Mouse (Mus musculus): ENCODE measurements around the gene Exoc6b. TPM values are rescaled to one million over a fixed set of nuclear protein-coding genes. Genes with fewer than 3 reads are reported as not detected.

Gene Exoc6b
- polyA plus RNA-seq, 1 experiment from 2014 or later: 34.2 TPM

DNA sequence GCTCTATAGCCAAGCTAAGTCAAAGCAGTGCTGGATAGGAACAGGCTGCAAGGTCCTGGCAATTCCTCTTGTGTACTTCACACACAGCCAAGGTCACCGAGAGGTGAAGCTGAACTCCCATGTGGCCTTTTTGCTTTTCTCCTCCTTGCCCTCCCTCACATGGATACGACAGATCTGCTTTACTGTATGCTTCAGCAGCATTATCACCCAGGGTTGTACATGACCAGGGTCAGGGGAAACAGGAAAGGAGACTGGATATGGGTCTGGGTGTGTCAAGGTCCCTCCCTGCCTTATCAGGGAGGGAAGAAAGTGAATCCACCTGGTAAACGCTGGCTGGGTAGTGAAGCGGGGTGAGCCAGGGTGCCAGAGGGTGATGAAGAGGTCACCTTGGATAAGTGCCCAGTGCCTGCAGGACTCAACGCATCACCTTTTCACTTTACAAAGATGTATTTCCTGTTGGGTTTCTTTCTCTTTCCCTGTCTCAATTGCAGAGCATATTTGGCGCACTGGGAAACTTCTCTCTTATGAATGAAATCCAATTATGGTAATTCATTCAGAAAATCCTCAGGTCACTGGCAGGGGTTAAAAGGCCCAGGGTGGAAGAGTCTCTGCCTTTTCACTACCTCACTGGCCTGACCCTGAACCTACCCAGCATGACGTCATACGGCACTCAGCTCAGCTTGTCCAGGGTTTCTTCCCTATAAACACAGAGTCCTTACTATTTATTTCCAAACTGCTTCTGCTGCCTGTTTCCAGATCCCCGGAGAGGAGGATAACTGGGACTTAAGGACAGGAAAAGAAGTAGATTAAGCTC, 371.6 kb downstream of the Exoc6b start:
- H3K36me3 ChIP-seq: no peaks in the 10 kb centered on the region
- no peak overlapping the region for H3K9ac ChIP-seq
- H3K4me2 ChIP-seq: no peak overlapping the region
- no peak overlapping the region for H3K4me3 ChIP-seq
- H3K27ac ChIP-seq: no peak overlapping the region
- WGBS: 23% methylated on average over 9 of the region's 9 CpGs
- H3K27me3 ChIP-seq: no peaks in the 10 kb centered on the region
- peaks cover 16% of the 10 kb centered on the region for H3K4me1 ChIP-seq
- H3K9me3 ChIP-seq: no peaks in the 10 kb centered on the region
- no peak; the same call in none of the 2 replicates for ATAC-seq (ENCODE audit: borderline replicate concordance, extremely low read depth, low FRiP score, low TSS enrichment)

DNA sequence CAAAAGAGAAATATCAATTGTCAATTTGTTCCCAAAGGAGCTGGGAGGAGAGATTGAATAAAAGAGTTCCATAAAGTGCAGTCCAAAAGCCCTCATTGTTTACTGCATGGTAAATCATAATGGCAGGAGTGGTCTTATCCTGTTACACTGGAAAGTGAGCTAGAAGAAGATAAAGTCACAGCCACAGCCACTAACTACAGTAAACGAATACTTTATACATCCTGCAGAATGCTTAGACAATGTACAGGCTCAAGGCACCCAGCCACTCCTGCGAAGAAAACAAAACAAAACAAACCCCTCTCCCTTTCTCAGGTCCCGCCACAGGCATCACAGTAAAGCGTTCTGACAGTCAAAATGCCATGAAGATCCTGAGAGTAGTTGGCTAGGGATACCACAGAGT, 375.5 kb downstream of the Exoc6b start:
- H3K4me3 ChIP-seq: no peak overlapping the region
- no peaks in the 10 kb centered on the region for H3K9me3 ChIP-seq
- H3K27me3 ChIP-seq: no peaks in the 10 kb centered on the region
- 46% methylated on average over 4 of the region's 4 CpGs for WGBS
- H3K36me3 ChIP-seq: no peaks in the 10 kb centered on the region
- H3K4me1 ChIP-seq: peaks cover 16% of the 10 kb centered on the region
- ATAC-seq (ENCODE audit: borderline replicate concordance, extremely low read depth, low FRiP score, low TSS enrichment): no peak
- no peak overlapping the region for H3K27ac ChIP-seq
- no peak overlapping the region for H3K4me2 ChIP-seq
- no peak overlapping the region for H3K9ac ChIP-seq

DNA sequence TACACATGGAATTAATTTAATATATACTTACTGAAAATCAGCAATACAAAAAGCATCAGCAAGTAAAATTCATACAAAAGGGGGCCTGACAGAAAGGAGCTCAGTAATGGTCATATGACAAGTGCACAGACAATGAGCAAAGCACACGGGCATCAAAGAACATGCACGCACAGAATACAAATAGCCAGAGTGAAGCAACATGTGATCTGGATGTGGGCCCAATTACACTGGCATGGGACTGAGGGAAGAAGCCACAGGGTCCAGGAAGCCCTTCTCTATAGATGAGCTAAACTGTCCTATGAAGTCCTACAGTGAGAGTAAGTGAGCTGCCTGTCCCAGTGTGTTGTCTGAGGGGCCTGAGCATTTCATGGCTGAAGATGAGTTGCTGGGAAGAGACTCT, 376.1 kb downstream of the Exoc6b start:
- H3K27me3 ChIP-seq: no peaks in the 10 kb centered on the region
- no peak overlapping the region for H3K27ac ChIP-seq
- ATAC-seq (ENCODE audit: borderline replicate concordance, extremely low read depth, low FRiP score, low TSS enrichment): no peak
- peaks cover 16% of the 10 kb centered on the region for H3K4me1 ChIP-seq
- no peak overlapping the region for H3K4me2 ChIP-seq
- H3K36me3 ChIP-seq: no peaks in the 10 kb centered on the region
- H3K9ac ChIP-seq: no peak overlapping the region
- WGBS: 81% methylated on average over 2 of the region's 2 CpGs
- no peaks in the 10 kb centered on the region for H3K9me3 ChIP-seq
- no peak overlapping the region for H3K4me3 ChIP-seq

DNA sequence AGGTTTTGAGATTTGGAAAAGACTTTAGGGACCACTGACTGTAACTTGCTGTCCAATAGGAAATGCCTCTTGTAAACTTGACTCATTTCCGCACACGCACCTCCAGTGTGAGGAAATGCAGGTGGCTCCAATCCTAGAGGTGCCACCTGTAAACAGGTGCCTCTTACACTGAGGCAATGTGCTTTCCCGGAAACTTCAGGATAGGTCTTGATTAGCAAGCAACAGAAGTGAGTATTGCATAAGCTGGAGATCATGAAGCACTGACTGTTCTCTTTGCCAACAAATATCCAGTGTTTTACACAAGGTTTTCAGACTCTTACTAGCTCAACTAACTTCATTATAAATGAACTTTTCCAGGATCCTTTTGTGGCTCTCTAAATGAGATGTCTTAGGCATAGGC, 377.4 kb downstream of the Exoc6b start:
- no peak overlapping the region for H3K9ac ChIP-seq
- no peak overlapping the region for H3K4me3 ChIP-seq
- H3K4me2 ChIP-seq: no peak overlapping the region
- H3K27me3 ChIP-seq: no peaks in the 10 kb centered on the region
- no peaks in the 10 kb centered on the region for H3K9me3 ChIP-seq
- H3K36me3 ChIP-seq: no peaks in the 10 kb centered on the region
- ATAC-seq (ENCODE audit: borderline replicate concordance, extremely low read depth, low FRiP score, low TSS enrichment): no peak
- WGBS: 81% methylated on average over 3 of the region's 3 CpGs
- 0 out of 2 replicates have a peak, but pooled peaks cover 5% of the 10 kb centered on the region for H3K4me1 ChIP-seq
- no peak overlapping the region for H3K27ac ChIP-seq

DNA sequence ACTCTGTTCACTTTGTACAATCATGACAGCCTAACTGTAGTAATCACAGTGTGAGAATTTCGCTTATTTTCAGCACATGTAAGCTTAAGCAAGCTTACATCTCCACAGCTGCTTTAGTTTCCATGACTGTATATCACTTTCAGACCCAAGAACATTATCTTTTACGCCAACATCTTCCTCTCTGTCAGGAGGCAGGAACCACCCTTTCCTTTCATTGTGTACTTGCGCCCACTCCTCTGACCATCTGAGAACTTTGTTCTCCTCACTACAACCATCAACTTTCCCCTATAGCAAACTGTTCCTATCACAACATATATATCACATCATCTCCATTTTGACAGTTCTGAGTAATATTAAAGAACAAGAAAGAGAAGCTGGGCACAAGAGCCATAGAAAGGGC, 391.5 kb downstream of the Exoc6b start:
- Histone ChIP-seq H3K9me3 (no peaks in the 10 kb centered on the region), H3K4me2 (no peak overlapping the region), H3K27me3 (no peaks in the 10 kb centered on the region), H3K27ac (no peak overlapping the region), H3K9ac (no peak overlapping the region), H3K36me3 (no peaks in the 10 kb centered on the region), H3K4me1 (no peaks in the 10 kb centered on the region), H3K4me3 (no peak overlapping the region)
- no peak for ATAC-seq (ENCODE audit: borderline replicate concordance, extremely low read depth, low FRiP score, low TSS enrichment)
- WGBS: 65% methylated on average over 3 of the region's 3 CpGs

DNA sequence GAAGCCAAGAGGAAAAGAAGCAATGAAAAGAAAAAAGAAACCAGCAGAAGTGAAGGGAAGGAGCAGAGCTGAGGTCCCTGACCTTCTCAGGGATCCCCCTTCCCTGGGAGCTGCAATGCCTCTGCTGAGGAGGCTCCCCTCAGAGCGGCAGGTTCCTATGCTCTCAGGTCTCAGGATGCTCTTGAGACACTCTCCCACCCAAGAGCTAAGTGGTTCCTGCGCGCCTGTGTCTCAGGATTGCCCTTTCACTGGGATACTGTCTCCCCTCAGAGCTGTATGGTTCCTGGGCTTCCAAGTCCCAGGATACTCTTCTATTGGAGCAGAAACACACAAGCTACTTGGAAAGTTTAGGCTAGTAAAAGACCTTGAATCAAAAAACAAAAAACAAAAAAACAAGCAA, 394.4 kb downstream of the Exoc6b start:
- H3K4me3 ChIP-seq: no peak overlapping the region
- no peak overlapping the region for H3K27ac ChIP-seq
- ATAC-seq (ENCODE audit: borderline replicate concordance, extremely low read depth, low FRiP score, low TSS enrichment): no peak
- H3K9me3 ChIP-seq: peaks cover 6% of the 10 kb centered on the region; the same call in 1 of the 2 replicates
- no peak overlapping the region for H3K4me2 ChIP-seq
- H3K9ac ChIP-seq: no peak overlapping the region
- no peaks in the 10 kb centered on the region for H3K27me3 ChIP-seq
- H3K36me3 ChIP-seq: no peaks in the 10 kb centered on the region
- no peaks in the 10 kb centered on the region for H3K4me1 ChIP-seq
- WGBS: 91% methylated on average over 3 of the region's 3 CpGs

DNA sequence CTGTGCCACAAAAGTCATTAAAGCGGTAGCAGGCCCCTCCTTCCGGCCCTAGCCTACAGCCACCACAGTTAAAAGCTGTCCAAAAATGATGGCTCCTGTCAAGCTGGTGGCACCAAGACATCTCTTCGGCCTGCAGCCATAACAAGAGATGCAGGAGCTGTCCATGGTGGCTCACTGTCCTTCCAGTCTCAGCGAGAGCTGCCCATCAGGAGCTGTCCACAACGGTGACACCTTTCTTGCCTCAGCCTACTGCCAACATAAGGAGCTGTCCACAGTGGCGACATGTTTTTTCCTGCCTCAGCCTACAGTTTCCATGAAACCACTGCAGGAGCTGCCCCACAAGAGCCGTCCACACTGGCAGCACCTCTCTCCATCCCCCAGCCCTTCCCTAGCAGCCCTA, 395.2 kb downstream of the Exoc6b start:
- no peak overlapping the region for H3K27ac ChIP-seq
- no peak overlapping the region for H3K4me3 ChIP-seq
- H3K9me3 ChIP-seq: peaks cover 6% of the 10 kb centered on the region; the same call in 1 of the 2 replicates
- H3K4me2 ChIP-seq: no peak overlapping the region
- H3K4me1 ChIP-seq: no peaks in the 10 kb centered on the region
- ATAC-seq (ENCODE audit: borderline replicate concordance, extremely low read depth, low FRiP score, low TSS enrichment): no peak
- no peak overlapping the region for H3K9ac ChIP-seq
- 84% methylated on average over 7 of the region's 7 CpGs for WGBS
- H3K27me3 ChIP-seq: no peaks in the 10 kb centered on the region
- H3K36me3 ChIP-seq: no peaks in the 10 kb centered on the region

DNA sequence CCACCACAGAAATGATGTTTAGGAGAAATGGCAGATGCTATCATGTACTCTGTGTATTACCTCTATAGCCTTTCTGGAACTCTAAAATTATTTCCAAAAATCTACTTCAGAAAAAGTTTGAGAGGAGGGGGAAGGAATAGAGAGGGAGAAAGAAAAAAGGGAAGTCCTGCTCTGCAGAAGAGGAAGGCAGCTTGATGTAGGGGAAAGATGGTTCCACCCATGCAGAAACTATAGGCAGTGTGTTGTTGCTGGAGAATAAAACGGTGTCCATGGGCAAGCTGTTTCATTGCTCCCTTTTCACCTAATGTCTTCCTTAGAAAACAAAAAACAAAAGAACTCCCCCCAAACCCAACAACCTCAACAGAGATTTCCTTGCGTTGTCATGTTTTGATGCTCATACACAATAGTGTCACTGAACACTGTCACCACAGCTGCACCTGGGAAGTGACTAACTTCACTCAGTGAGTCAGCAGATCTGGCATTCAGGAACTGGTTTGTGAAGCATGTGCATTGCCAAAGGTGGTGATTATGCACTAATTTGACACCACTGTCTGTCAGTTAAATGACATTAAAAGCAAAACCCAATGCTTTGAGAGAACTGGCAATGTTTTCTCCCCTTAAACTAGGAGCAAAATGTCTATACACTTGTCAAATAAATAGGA, 407.7 kb downstream of the Exoc6b start:
- no peak for ATAC-seq (ENCODE audit: borderline replicate concordance, extremely low read depth, low FRiP score, low TSS enrichment)
- Histone ChIP-seq H3K4me2 (no peak overlapping the region), H3K9me3 (no peaks in the 10 kb centered on the region), H3K4me3 (no peak overlapping the region), H3K27me3 (no peaks in the 10 kb centered on the region), H3K4me1 (peaks cover 7% of the 10 kb centered on the region), H3K9ac (no peak overlapping the region), H3K36me3 (no peaks in the 10 kb centered on the region), H3K27ac (no peak overlapping the region)
- 84% methylated on average over 2 of the region's 2 CpGs for WGBS

GRCm38 (mm10) chr6:84660982-84661381, 408.3 kb downstream of the Exoc6b start:
- no peak for ATAC-seq (ENCODE audit: borderline replicate concordance, extremely low read depth, low FRiP score, low TSS enrichment)
- H3K4me3 ChIP-seq: no peak overlapping the region
- H3K4me2 ChIP-seq: no peak overlapping the region
- no peaks in the 10 kb centered on the region for H3K36me3 ChIP-seq
- WGBS: 78% methylated on average over 1 of the region's 1 CpGs
- H3K9me3 ChIP-seq: no peaks in the 10 kb centered on the region
- no peaks in the 10 kb centered on the region for H3K27me3 ChIP-seq
- H3K9ac ChIP-seq: no peak overlapping the region
- peaks cover 7% of the 10 kb centered on the region for H3K4me1 ChIP-seq
- no peak overlapping the region for H3K27ac ChIP-seq

- no peak overlapping the region for H3K4me2 ChIP-seq
- no peaks in the 10 kb centered on the region for H3K36me3 ChIP-seq
- H3K9me3 ChIP-seq: no peaks in the 10 kb centered on the region
- H3K27ac ChIP-seq: no peak overlapping the region
- H3K9ac ChIP-seq: no peak overlapping the region
- peaks cover 7% of the 10 kb centered on the region for H3K4me1 ChIP-seq
- WGBS: 27% methylated on average over 1 of the region's 1 CpGs
- ATAC-seq (ENCODE audit: borderline replicate concordance, extremely low read depth, low FRiP score, low TSS enrichment): no peak
- no peak overlapping the region for H3K4me3 ChIP-seq
- no peaks in the 10 kb centered on the region for H3K27me3 ChIP-seq
These were observed 412.2 kb downstream of the Exoc6b start for GRCm38 (mm10) chr6:84657091-84657490.

DNA sequence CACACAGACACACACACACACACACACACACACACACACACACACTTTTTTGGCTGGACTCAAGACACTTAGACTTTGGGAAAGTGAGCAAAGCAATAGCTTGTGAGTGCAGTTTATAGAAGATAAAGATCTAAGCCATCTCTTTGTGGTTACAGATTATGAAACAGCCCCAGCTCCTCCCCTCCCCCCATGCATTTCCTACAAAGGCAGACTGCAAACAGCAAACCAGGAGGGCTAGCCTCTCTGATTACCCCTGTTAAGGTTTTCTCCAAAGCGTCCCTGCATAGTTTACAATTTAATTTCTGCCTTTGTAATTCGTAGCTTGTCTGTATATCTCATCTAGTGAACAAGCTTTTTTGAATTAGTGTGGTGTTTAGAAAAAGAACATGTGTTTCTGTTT, 412.6 kb downstream of the Exoc6b start:
- Histone ChIP-seq H3K4me1 (peaks cover 7% of the 10 kb centered on the region), H3K36me3 (no peaks in the 10 kb centered on the region), H3K4me2 (no peak overlapping the region), H3K27ac (no peak overlapping the region), H3K27me3 (no peaks in the 10 kb centered on the region), H3K9me3 (no peaks in the 10 kb centered on the region), H3K9ac (no peak overlapping the region), H3K4me3 (no peak overlapping the region)
- no peak for ATAC-seq (ENCODE audit: borderline replicate concordance, extremely low read depth, low FRiP score, low TSS enrichment)
- 26% methylated on average over 2 of the region's 2 CpGs for WGBS

- no peaks in the 10 kb centered on the region for H3K4me1 ChIP-seq
- ATAC-seq (ENCODE audit: borderline replicate concordance, extremely low read depth, low FRiP score, low TSS enrichment): no peak
- no peak overlapping the region for H3K9ac ChIP-seq
- H3K4me2 ChIP-seq: no peak overlapping the region
- 66% methylated on average over 3 of the region's 3 CpGs for WGBS
- no peaks in the 10 kb centered on the region for H3K36me3 ChIP-seq
- no peak overlapping the region for H3K27ac ChIP-seq
- no peaks in the 10 kb centered on the region for H3K27me3 ChIP-seq
- no peaks in the 10 kb centered on the region for H3K9me3 ChIP-seq
- H3K4me3 ChIP-seq: no peak overlapping the region
These were observed 417.4 kb downstream of the Exoc6b start for GRCm38 (mm10) chr6:84651902-84652301.

Measured in lung, embryonic 15.5 days (tissue).